Mouse (Mus musculus) urinary bladder, adult 2 months (tissue): ENCODE results near the gene Ctnnal1. TPM values are rescaled to one million over a fixed set of nuclear protein-coding genes. Genes with fewer than 3 reads are reported as not detected.

Source experiments
- DNase-seq: peaks from one replicate; pipeline ENCODE4 v3.0.0; 2022; ENCODE audit warnings: low spot score
- polyA plus RNA-seq: library from polyadenylated mRNA; depleted of rRNA; stranded (reverse); fragments of >200 nt; gene quantifications from 2 replicates; pipeline ENCODE4 v1.2.3, GENCODE M21; 2012

Ctnnal1 gene
- polyA plus RNA-seq, 1 experiment: 69.1 TPM

- DNase-seq: no peak
These were observed 3.4 kb downstream of the Ctnnal1 start for GRCm38 (mm10) chr4:56861551-56861950.

GRCm38 (mm10) chr4:56858733-56859132, 6.3 kb downstream of the Ctnnal1 start:
- no peak for DNase-seq

- DNase-seq: no peak
These were observed 8.5 kb downstream of the Ctnnal1 start for GRCm38 (mm10) chr4:56856371-56856949.

- no peak for DNase-seq
These were observed 9.1 kb downstream of the Ctnnal1 start for GRCm38 (mm10) chr4:56855935-56856334.

GRCm38 (mm10) chr4:56850724-56851123, 14.3 kb downstream of the Ctnnal1 start:
- DNase-seq: no peak

GRCm38 (mm10) chr4:56848044-56848443, 16.9 kb downstream of the Ctnnal1 start:
- DNase-seq: no peak

- no peak for DNase-seq
These were observed 17.6 kb downstream of the Ctnnal1 start for GRCm38 (mm10) chr4:56847400-56847799.

GRCm38 (mm10) chr4:56845896-56846533, 19.0 kb downstream of the Ctnnal1 start:
- DNase-seq: no peak

GRCm38 (mm10) chr4:56844911-56845310, 20.1 kb downstream of the Ctnnal1 start:
- no peak for DNase-seq

- DNase-seq: no peak
These were observed 21.0 kb downstream of the Ctnnal1 start for GRCm38 (mm10) chr4:56843963-56844362.

GRCm38 (mm10) chr4:56842501-56842900, 22.5 kb downstream of the Ctnnal1 start:
- DNase-seq: no peak

GRCm38 (mm10) chr4:56840297-56840696, 24.7 kb downstream of the Ctnnal1 start:
- DNase-seq: no peak

GRCm38 (mm10) chr4:56837661-56838060, 27.3 kb downstream of the Ctnnal1 start:
- DNase-seq: no peak

GRCm38 (mm10) chr4:56831998-56832397, 33.0 kb downstream of the Ctnnal1 start:
- DNase-seq: no peak

GRCm38 (mm10) chr4:56831013-56831609, 33.9 kb downstream of the Ctnnal1 start:
- no peak for DNase-seq

GRCm38 (mm10) chr4:56829511-56829921, 35.5 kb downstream of the Ctnnal1 start:
- DNase-seq: no peak

- no peak for DNase-seq
These were observed 36.1 kb downstream of the Ctnnal1 start for GRCm38 (mm10) chr4:56828932-56829331.

- no peak for DNase-seq
These were observed 40.8 kb downstream of the Ctnnal1 start for GRCm38 (mm10) chr4:56824231-56824630.

GRCm38 (mm10) chr4:56820017-56820550, 44.9 kb downstream of the Ctnnal1 start:
- no peak for DNase-seq

- no peak for DNase-seq
These were observed 49.9 kb downstream of the Ctnnal1 start for GRCm38 (mm10) chr4:56815131-56815530.

- DNase-seq: no peak
These were observed 52.9 kb downstream of the Ctnnal1 start for GRCm38 (mm10) chr4:56812096-56812495.

GRCm38 (mm10) chr4:56811642-56812041, 53.3 kb downstream of the Ctnnal1 start:
- DNase-seq: no peak

- no peak for DNase-seq
These were observed 55.9 kb downstream of the Ctnnal1 start for GRCm38 (mm10) chr4:56809050-56809449.
